Mouse (Mus musculus): ENCODE results near the gene Sept10. TPM values are rescaled to one million over a fixed set of nuclear protein-coding genes. Genes with fewer than 3 reads are reported as not detected.
"Not testable (repeated sequence)": the region's sequence is repeated elsewhere in the genome, so short reads cannot be mapped to it uniquely, and the experiment has no call there.

The Sept10 gene
- polyA plus RNA-seq, 1 experiment from 2014 or later = 22.7 TPM

DNA sequence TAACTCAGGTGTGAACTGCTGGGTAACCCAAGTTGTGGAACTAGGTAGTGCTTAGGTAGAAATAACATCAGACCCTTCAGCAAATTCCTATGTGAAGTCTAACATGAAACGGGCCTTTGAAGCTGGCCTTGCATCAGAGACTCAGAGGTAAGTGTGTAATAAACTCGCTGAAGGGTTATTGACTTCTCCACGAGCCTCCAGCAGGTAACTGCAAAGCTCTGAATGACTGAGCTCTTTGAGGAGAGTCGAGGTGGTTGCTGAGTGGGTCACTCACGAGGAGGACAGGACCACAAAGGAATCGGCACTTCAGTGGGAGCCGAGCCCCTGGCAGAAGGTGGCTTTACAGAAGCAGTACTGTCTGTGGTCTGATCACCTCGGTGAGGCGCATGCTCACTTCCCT, 105.3 kb downstream of the Sept10 start:
- 89% methylated on average over 9 of the region's 9 CpGs for WGBS
- no peaks in the 10 kb centered on the region for H3K27me3 ChIP-seq
- ATAC-seq (ENCODE audit: low FRiP score) = no peak

DNA sequence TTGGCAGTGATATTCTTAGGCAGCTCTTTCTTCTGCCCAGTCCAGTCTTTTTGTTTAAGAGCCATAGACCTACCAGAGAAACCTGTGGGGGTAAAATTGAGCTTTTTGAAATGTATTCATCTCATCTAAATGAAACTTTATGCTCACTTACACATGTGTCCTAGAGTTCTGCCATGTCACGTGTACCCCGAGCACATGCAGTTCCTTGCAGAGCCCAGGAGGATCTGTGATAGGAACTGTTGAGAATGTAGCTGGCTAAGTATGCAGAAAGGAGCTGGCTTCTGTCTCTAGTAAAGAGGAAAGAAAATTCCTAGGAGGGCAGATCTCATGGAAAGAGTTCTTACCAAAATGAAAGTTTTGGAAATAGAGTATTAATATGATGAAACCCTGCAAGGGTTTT, 106.0 kb downstream of the Sept10 start:
- Histone ChIP-seq H3K9me3 (no peaks in the 10 kb centered on the region), H3K4me1 (replicated peaks) (no peaks in the 10 kb centered on the region), H3K27ac (no peak overlapping the region), H3K4me3 (no peak overlapping the region), H3K27me3 (no peaks in the 10 kb centered on the region), H3K9ac (no peak overlapping the region), H3K4me2 (no peak overlapping the region), H3K36me3 (0 out of 2 replicates have a peak, but pooled peaks cover 5% of the 10 kb centered on the region)
- 93% methylated on average over 2 of the region's 2 CpGs for WGBS
- no peak for ATAC-seq (ENCODE audit: low FRiP score)

More for the DNA sequence above, 105.3 kb downstream of the Sept10 start:
- Histone ChIP-seq H3K4me3 (no peak overlapping the region), H3K9ac (no peak overlapping the region), H3K4me2 (no peak overlapping the region), H3K36me3 (no peaks in the 10 kb centered on the region), H3K27ac (no peak overlapping the region), H3K9me3 (no peaks in the 10 kb centered on the region), H3K4me1 (replicated peaks) (no peaks in the 10 kb centered on the region)

DNA sequence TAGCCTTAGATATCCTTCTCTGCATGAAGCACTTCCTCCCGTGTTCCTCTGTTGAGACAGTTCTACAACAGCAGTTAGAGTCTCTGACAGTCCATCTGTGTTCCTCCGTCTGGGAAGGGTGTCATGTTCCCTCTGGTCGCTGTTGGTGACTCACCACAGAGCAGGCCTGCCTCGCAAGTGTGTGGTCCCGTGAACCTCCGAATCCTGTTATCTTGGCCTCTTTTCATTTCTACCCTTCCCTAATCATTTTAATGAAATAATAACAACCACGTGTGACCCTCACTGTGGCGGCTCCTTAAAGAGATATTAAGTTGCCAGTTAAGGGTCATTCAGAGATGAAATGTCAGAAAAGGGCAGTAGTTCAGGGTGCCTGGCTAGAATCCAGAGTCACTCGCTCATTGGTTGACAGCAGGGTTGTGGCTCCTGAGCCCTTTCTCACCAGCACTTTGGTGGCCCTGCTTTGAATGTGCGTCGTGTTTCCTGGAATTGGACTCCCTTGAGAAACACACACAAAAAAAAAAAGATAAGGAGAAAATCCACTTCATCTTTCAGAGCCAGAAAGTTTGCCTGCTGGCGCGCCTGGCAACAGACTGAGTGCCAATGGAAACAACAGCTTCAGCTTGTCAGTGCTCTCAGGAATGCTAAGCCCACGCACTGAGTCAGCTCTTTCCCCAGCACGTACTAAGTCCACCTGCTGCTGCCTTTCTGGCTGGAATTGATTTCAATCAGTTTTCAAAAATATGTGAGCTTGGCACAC, 106.9 kb downstream of the Sept10 start:
- no peak overlapping the region for H3K4me3 ChIP-seq
- H3K4me1 ChIP-seq (replicated peaks) = no peaks in the 10 kb centered on the region
- H3K27me3 ChIP-seq = no peaks in the 10 kb centered on the region
- H3K9me3 ChIP-seq = no peaks in the 10 kb centered on the region
- ATAC-seq (ENCODE audit: low FRiP score) = no peak
- H3K27ac ChIP-seq = no peak overlapping the region
- peaks cover 15% of the 10 kb centered on the region for H3K36me3 ChIP-seq
- H3K9ac ChIP-seq = no peak overlapping the region; the same call in 1 of the 2 replicates
- no peak overlapping the region for H3K4me2 ChIP-seq
- 65% methylated on average over 15 of the region's 15 CpGs for WGBS

DNA sequence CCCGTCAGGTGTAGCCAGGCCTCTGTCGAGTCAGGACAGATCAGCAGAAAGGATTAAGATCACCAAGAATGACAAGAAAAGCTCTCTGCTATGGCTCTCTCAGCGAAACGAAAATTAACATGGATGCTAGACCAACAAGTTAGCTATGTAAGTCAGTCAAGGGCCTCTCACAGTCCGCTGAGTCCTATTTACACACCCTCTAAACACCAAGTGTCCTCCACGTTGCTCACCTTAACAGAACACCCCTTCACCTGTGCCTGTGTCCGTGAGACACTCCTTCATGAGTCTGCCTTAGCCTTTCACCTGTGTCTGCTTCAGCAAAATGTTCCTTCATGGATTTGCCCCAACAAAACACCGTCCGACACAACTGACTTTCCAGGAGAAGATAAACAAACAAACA, 108.3 kb downstream of the Sept10 start:
- Histone ChIP-seq H3K36me3 (peaks cover 16% of the 10 kb centered on the region), H3K4me1 (replicated peaks) (no peaks in the 10 kb centered on the region), H3K27ac (no peak overlapping the region), H3K4me2 (no peak overlapping the region), H3K9me3 (no peaks in the 10 kb centered on the region), H3K27me3 (no peaks in the 10 kb centered on the region), H3K4me3 (no peak overlapping the region), H3K9ac (no peak overlapping the region)
- WGBS = 90% methylated on average over 9 of the region's 9 CpGs
- ATAC-seq (ENCODE audit: low FRiP score) = no peak

DNA sequence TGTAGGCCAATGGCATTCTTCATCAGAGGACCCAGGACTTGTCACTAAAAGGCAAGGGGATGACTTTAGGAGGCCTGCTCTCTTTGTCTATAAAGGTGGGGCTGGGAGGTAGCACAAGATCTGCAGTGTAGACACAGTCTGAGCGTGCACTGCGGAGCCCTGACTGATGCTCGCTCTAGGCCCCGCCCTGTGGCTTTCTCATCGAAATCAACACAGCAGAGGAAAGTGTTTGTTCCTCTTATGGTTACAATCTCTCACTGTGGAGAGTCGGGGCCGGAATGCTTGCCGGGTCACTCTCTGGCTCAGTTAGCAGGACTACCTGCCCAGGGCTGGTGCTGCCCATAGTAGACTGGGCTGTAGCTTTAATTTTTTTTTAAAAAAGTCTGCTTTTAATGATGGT, 108.9 kb downstream of the Sept10 start:
- H3K4me2 ChIP-seq = no peak overlapping the region
- peaks cover 16% of the 10 kb centered on the region for H3K36me3 ChIP-seq
- H3K27me3 ChIP-seq = no peaks in the 10 kb centered on the region
- H3K27ac ChIP-seq = no peak overlapping the region
- H3K9ac ChIP-seq = no peak overlapping the region
- no peaks in the 10 kb centered on the region for H3K9me3 ChIP-seq
- no peaks in the 10 kb centered on the region for H3K4me1 ChIP-seq (replicated peaks)
- H3K4me3 ChIP-seq = no peak overlapping the region
- whole genome bisulfite sequencing = 95% methylated on average over 8 of the region's 8 CpGs
- no peak for ATAC-seq (ENCODE audit: low FRiP score)

DNA sequence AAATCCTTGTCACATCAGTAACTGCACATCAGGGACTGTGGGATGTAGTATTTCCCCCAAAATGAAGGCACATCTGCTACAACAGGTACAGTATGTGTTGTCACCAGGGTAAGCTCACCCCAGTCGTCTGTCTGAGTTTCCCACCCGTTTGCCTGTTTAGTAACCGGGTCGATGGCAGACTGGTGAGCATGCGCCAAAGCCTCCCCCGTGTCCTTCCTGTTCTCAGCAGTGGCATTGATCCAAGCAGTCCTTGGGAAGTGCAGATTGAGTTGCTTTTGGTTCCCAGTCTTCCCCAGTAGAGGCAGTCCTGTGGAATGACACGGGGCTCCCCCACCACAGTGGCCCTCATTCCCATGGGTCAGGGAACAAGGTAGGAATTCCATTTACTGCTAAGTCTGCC, 111.3 kb downstream of the Sept10 start:
- no peak overlapping the region for H3K27ac ChIP-seq
- 92% methylated on average over 7 of the region's 7 CpGs for WGBS

DNA sequence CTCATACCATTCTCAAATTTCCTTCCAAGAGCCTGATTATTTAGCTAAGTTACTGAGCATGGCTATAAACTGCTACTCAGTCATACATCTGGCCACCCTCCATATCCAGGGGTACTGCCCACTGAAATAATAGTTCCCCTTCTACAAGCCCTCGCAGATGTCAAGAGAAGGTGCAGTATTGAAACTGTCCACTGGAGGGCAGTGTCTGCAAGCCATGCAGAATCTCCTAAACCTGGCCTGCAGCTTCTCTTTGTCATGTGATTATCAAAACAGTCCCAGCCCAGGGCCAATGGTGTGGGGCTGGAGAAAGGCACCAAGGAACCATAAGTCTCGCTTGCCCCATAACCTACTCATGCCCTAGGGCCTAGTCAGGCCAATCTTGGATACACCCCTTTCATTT, 112.6 kb downstream of the Sept10 start:
- Histone ChIP-seq H3K4me2 (no peak overlapping the region), H3K9me3 (no peaks in the 10 kb centered on the region), H3K27ac (no peak overlapping the region), H3K4me3 (no peak overlapping the region), H3K9ac (no peak overlapping the region), H3K36me3 (peaks cover 18% of the 10 kb centered on the region), H3K4me1 (replicated peaks) (no peaks in the 10 kb centered on the region), H3K27me3 (no peaks in the 10 kb centered on the region)
- 49% methylated on average over 2 of the region's 2 CpGs for WGBS
- ATAC-seq (ENCODE audit: low FRiP score) = no peak

More for the DNA sequence above, 111.3 kb downstream of the Sept10 start:
- peaks cover 16% of the 10 kb centered on the region for H3K36me3 ChIP-seq
- no peaks in the 10 kb centered on the region for H3K27me3 ChIP-seq
- H3K4me1 ChIP-seq (replicated peaks) = no peaks in the 10 kb centered on the region
- H3K4me3 ChIP-seq = no peak overlapping the region
- no peak overlapping the region for H3K9ac ChIP-seq
- no peak for ATAC-seq (ENCODE audit: low FRiP score)
- no peaks in the 10 kb centered on the region for H3K9me3 ChIP-seq
- no peak overlapping the region for H3K4me2 ChIP-seq

DNA sequence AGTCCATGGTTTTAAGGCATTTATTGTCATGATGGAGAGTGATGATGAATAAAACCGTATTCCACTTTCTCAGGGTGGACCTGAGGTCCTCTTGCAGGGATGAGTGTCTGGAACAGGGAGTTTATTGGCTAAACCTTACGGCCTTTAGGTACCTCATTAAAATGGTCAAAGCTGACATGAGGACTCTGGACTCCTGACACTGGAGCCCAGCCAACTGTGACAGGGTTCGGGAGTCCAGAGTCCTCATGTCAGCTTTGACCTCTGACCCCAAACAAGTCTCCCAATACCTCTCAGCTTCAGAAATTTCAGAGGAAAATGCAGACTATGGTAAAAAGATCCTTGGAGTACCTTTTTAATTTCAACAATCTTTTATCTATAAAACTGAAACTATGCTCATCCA, 115.0 kb downstream of the Sept10 start:
- peaks cover 8% of the 10 kb centered on the region for H3K4me1 ChIP-seq (replicated peaks)
- ATAC-seq (ENCODE audit: low FRiP score) = no peak

DNA sequence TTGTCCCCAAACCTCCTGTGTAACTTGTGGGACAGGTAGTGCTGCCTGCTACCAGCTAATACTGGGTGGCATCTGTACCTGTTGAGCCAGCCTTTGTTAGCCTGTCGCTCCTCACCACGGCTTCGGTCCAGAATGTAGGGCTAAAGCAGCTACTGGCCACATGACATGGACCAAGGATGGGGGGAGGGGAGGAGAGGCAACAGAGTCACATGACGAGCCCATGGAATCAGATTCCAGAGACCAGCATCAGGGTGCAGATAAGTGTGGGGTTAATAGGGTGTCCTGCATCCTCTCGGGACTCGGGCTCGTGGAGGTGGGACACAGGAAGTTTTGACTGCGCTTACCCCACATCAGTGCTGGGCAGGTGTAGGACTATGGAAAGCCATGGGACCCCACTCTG, 115.8 kb downstream of the Sept10 start:
- 85% methylated on average over 8 of the region's 8 CpGs for WGBS
- Histone ChIP-seq H3K27ac (no peak overlapping the region), H3K36me3 (peaks cover 15% of the 10 kb centered on the region), H3K9me3 (no peaks in the 10 kb centered on the region), H3K9ac (no peak overlapping the region), H3K4me1 (replicated peaks) (peaks cover 8% of the 10 kb centered on the region), H3K27me3 (no peaks in the 10 kb centered on the region), H3K4me3 (no peak overlapping the region), H3K4me2 (no peak overlapping the region)
- no peak for ATAC-seq (ENCODE audit: low FRiP score)

More for the DNA sequence above, 115.0 kb downstream of the Sept10 start:
- no peak overlapping the region for H3K9ac ChIP-seq
- no peak overlapping the region for H3K27ac ChIP-seq
- no peak overlapping the region for H3K4me3 ChIP-seq
- no peak overlapping the region for H3K4me2 ChIP-seq
- WGBS = 84% methylated on average over 3 of the region's 3 CpGs
- no peaks in the 10 kb centered on the region for H3K9me3 ChIP-seq
- no peaks in the 10 kb centered on the region for H3K27me3 ChIP-seq
- peaks cover 18% of the 10 kb centered on the region for H3K36me3 ChIP-seq

DNA sequence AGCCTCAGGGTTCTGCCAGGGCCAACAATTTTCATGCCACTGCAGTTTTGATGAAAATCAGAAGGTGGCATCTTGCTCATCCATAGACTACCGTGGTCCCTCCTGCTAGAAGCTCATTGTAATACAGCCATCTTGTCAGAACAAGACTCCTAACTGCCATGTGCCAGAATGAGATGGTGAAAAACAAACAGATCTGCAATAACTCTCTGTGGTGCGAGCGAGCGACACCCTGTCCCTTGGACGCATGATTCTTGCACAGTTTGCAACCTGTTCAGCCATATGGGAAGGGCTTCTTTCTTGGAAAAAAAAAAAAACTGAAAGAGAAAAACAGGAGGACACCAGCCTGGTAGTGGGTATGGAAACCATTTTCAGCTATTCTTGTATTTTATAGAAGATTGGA, 117.0 kb downstream of the Sept10 start:
- no peak for ATAC-seq (ENCODE audit: low FRiP score)
- H3K4me3 ChIP-seq = no peak overlapping the region
- H3K9ac ChIP-seq = no peak overlapping the region
- WGBS = 93% methylated on average over 5 of the region's 5 CpGs
- H3K27me3 ChIP-seq = no peaks in the 10 kb centered on the region
- no peaks in the 10 kb centered on the region for H3K9me3 ChIP-seq
- 0 out of 2 replicates have a peak, but pooled peaks cover 3% of the 10 kb centered on the region for H3K36me3 ChIP-seq
- H3K4me1 ChIP-seq (replicated peaks) = peaks cover 8% of the 10 kb centered on the region
- H3K4me2 ChIP-seq = no peak overlapping the region
- H3K27ac ChIP-seq = no peak overlapping the region

DNA sequence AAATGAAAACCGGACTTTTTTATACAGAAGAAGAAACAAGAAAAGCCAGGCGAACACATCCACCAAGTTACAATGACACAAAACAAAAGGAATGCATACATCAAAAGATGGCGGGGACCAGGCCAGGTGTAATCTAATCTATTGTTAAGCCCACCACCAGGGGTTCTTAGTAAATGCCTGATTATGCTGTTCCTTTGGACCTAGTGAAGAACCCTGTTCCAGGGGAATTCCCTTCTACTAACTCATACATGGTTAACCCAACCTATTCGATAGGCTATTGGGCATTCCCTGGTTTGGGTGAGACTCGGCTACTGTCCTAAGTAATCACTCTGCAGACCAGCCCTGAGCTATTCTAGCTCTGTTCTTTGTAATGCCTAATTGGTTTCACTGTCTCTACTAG, 118.6 kb downstream of the Sept10 start:
- WGBS = 84% methylated on average over 5 of the region's 5 CpGs
- ATAC-seq (ENCODE audit: low FRiP score); H3K4me2 ChIP-seq: not testable (repeated sequence)

DNA sequence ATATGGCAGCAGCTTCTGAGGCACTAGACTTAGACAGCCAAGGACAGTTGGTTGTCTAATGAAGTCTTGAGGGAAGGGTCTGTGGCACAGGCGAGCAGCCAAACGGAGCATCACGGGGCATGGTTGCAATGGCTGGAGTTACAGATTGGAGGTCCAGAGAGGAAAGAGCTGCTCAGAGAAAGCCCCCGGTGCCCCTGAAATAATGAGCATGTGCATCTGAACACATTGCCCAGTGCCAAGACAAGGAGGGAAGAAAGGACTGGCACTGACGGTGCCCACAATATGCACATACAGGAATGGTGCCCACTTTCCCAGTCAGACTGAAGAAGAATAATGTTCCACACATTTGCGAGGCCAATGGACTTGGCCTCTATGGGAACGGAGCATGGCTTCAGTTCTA, 129.7 kb downstream of the Sept10 start:
- Histone ChIP-seq H3K36me3 (no peaks in the 10 kb centered on the region), H3K27me3 (peaks cover 13% of the 10 kb centered on the region; the same call in 1 of the 2 replicates), H3K4me2 (no peak overlapping the region), H3K4me1 (replicated peaks) (peaks cover 59% of the 10 kb centered on the region), H3K4me3 (no peak overlapping the region), H3K9me3 (no peaks in the 10 kb centered on the region), H3K27ac (no peak overlapping the region), H3K9ac (no peak overlapping the region)
- 68% methylated on average over 7 of the region's 7 CpGs for WGBS
- ATAC-seq (ENCODE audit: low FRiP score) = no peak

More for the DNA sequence above, 118.6 kb downstream of the Sept10 start:
- H3K4me1 ChIP-seq (replicated peaks); H3K27ac ChIP-seq; H3K9me3 ChIP-seq; H3K27me3 ChIP-seq; H3K4me3 ChIP-seq; H3K9ac ChIP-seq; H3K36me3 ChIP-seq: not testable (repeated sequence)
